Mouse (Mus musculus) erythroblast, embryonic 14.5 days (primary cell): Measurements from ENCODE around the gene Ninj2.

Experiments used
- GATA1 ChIP-seq: IDR thresholded peaks from 2 replicates; pipeline ENCODE4 v1.6.1; 2012; ENCODE audit warnings: low read length, inconsistent platforms, mixed read lengths
- TAL1 ChIP-seq: IDR thresholded peaks from 3 replicates; pipeline ENCODE4 v1.6.1; 2012; ENCODE audit warnings: low read length, inconsistent platforms, mixed read lengths

DNA sequence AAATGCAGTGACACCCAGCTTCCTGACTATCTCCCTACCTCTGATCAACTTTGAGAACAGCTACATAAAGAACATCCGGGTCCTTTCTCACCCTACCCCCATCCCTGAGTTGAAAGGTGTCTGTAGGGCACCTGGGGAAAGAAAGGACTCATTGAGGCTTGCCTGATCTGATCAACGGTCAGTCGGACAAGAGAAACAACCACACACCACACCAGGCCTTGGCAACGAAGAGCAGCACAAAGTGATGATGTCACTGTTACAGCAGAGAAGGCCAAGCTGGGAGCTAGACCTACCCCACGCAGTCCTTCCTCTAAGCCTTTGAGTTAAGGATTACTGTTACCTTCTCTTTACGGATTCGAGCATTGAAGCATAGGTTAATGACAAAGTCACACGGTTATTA, 54.3 kb downstream of the Ninj2 start:
- TF ChIP-seq GATA1 (no peak), TAL1 (no peak)
